Mouse (Mus musculus) G1E (cell line): ENCODE data around the gene Sgo1. TPM values are rescaled to one million over a fixed set of nuclear protein-coding genes. Genes with fewer than 3 reads are reported as not detected.

Experiments
- ATAC-seq: 2 replicates; pipeline ENCODE4 v1.8.0; 2016; ENCODE audit warnings: mild to moderate bottlenecking; ENCODE audit not compliant: insufficient number of reproducible peaks, poor library complexity, low FRiP score, severe bottlenecking; ENCODE audit errors: extremely low read depth
- DNase-seq: peaks from one replicate; pipeline ENCODE4 v3.0.0; 2012; ENCODE audit warnings: low spot score
- H3K27me3 ChIP-seq: 2 replicates; pipeline ENCODE4 v1.6.1; 2012; ENCODE audit warnings: mild to moderate bottlenecking, low read length, inconsistent platforms; ENCODE audit not compliant: insufficient read depth
- H3K36me3 ChIP-seq: replicated peaks from 2 replicates; pipeline ENCODE3; 2012; ENCODE audit warnings: mild to moderate bottlenecking, inconsistent platforms
- H3K4me1 ChIP-seq: 2 replicates; pipeline ENCODE4 v1.6.1; 2012; ENCODE audit warnings: low read depth, low read length, inconsistent platforms, mixed read lengths; ENCODE audit not compliant: insufficient read depth
- H3K4me3 ChIP-seq: 2 replicates; pipeline ENCODE4 v1.5.1; 2012; ENCODE audit warnings: low read depth, mild to moderate bottlenecking, inconsistent platforms, low read length, moderate library complexity, mixed read lengths
- H3K9me3 ChIP-seq: replicated peaks from 2 replicates; pipeline ENCODE4 v1.6.1; 2012; ENCODE audit warnings: inconsistent platforms
- CTCF ChIP-seq: IDR thresholded peaks from 2 replicates; pipeline ENCODE4 v1.5.1; 2012; ENCODE audit warnings: low read depth, low read length, inconsistent platforms, mixed read lengths
- GATA1 ChIP-seq: IDR thresholded peaks from 2 replicates; pipeline ENCODE4 v1.6.1; 2012; ENCODE audit warnings: borderline replicate concordance, low read length, inconsistent platforms, mixed read lengths
- GATA2 ChIP-seq: IDR thresholded peaks from 2 replicates; pipeline ENCODE4 v1.6.1; 2012; ENCODE audit warnings: low read depth, low read length, inconsistent platforms, borderline replicate concordance
- POLR2AphosphoS5 ChIP-seq: IDR thresholded peaks from 2 replicates; pipeline ENCODE4 v1.6.1; 2012; ENCODE audit warnings: low read depth, low read length, inconsistent platforms; ENCODE audit not compliant: insufficient replicate concordance
- TAL1 ChIP-seq: conservative IDR thresholded peaks from 2 replicates; pipeline ENCODE4 v1.6.1; 2012; ENCODE audit warnings: low read depth, low read length, inconsistent platforms, mixed read lengths
- polyA plus RNA-seq: library from polyadenylated mRNA; stranded (reverse); fragments of >175 nt; gene quantifications from 2 replicates; pipeline ENCODE4 v1.2.3, GENCODE M21; 2012
- total RNA-seq, 2 experiments: library from RNA; stranded (forward) in 1 of 2; stranded (reverse) in 1 of 2; fragments of 200-1000 nt in 1 of 2; fragments of >200 nt in 1 of 2; fragmentation: Nextera tagmentation in 1 of 2; gene quantifications; 2 replicates each; pipeline ENCODE4 v1.2.3; 2014 to 2017

Sgo1 gene
- total and polyA plus RNA-seq, 3 experiments = 48.7 to 69.9 (median 52.0) TPM

- Histone ChIP-seq H3K4me1 (peaks cover 20% of the 10 kb centered on the region), H3K36me3 (peaks cover 92% of the 10 kb centered on the region), H3K4me3 (no peak overlapping the region), H3K9me3 (no peaks in the 10 kb centered on the region), H3K27me3 (no peaks in the 10 kb centered on the region)
- DNase-seq (no peak), ATAC-seq (no peak)
- no peak for TF ChIP-seq CTCF
- no peak for TF ChIP-seq GATA1
- TF ChIP-seq GATA2 = no peak
- TF ChIP-seq POLR2AphosphoS5 = no peak
- no peak for TF ChIP-seq TAL1
These were observed 34.5 kb downstream of the Sgo1 start for GRCm38 (mm10) chr17:53654596-53654995.

- Histone ChIP-seq H3K4me1 (peaks cover 9% of the 10 kb centered on the region), H3K27me3 (no peaks in the 10 kb centered on the region), H3K4me3 (no peak overlapping the region), H3K9me3 (no peaks in the 10 kb centered on the region), H3K36me3 (peaks cover 83% of the 10 kb centered on the region)
- ATAC-seq (no peak), DNase-seq (no peak)
- no peak for TF ChIP-seq TAL1
These were observed 38.9 kb downstream of the Sgo1 start for GRCm38 (mm10) chr17:53650251-53650661.

- TF ChIP-seq GATA2 = no peak
- no peak for TF ChIP-seq GATA1
- TF ChIP-seq TAL1 = no peak
- Histone ChIP-seq H3K36me3 (peaks cover 81% of the 10 kb centered on the region), H3K4me3 (no peak overlapping the region), H3K27me3 (no peaks in the 10 kb centered on the region), H3K9me3 (no peaks in the 10 kb centered on the region), H3K4me1 (no peaks in the 10 kb centered on the region)
- DNase-seq (no peak), ATAC-seq (no peak)
These were observed 45.8 kb downstream of the Sgo1 start for GRCm38 (mm10) chr17:53643360-53643759.

- Histone ChIP-seq H3K9me3 (no peaks in the 10 kb centered on the region), H3K27me3 (no peaks in the 10 kb centered on the region), H3K36me3 (peaks cover 59% of the 10 kb centered on the region), H3K4me3 (no peak overlapping the region), H3K4me1 (peaks cover 3% of the 10 kb centered on the region; the same call in 1 of the 2 replicates)
- TF ChIP-seq TAL1 = no peak
- ATAC-seq (no peak), DNase-seq (no peak)
These were observed 57.8 kb downstream of the Sgo1 start for GRCm38 (mm10) chr17:53631344-53631743.

GRCm38 (mm10) chr17:53628131-53628530 is 61.0 kb downstream of the Sgo1 start:
- Histone ChIP-seq H3K4me3 (no peak overlapping the region), H3K27me3 (no peaks in the 10 kb centered on the region), H3K36me3 (peaks cover 62% of the 10 kb centered on the region), H3K4me1 (peaks cover 16% of the 10 kb centered on the region), H3K9me3 (no peaks in the 10 kb centered on the region)
- TF ChIP-seq GATA2 (no peak), CTCF (no peak), GATA1 (no peak)
- DNase-seq (no peak), ATAC-seq (no peak)

- TF ChIP-seq GATA2 (no peak), CTCF (no peak), TAL1 (no peak), POLR2AphosphoS5 (no peak)
- DNase-seq = no peak
- peaks cover 22% of the 10 kb centered on the region for H3K4me1 ChIP-seq
These were observed 61.6 kb downstream of the Sgo1 start for GRCm38 (mm10) chr17:53627497-53627896.

DNA sequence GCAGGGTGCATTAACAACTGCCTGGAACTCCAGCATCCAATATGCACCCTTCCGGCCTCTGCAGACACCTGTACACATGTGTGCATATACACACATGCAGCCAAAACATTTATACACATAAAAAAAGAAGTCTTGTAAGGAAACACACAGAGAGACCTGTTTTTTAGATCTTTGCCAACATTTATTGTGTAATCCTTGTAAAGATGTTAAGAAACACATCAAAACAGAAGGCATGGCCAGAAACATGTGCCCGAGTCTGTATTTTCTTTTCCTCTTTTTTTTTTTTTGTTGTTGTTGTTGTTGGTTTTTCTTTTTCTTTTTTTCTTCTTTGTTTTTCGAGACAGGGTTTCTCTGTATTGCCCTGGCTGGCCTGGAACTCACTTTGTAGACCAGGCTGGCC is 63.0 kb downstream of the Sgo1 start:
- Histone ChIP-seq H3K4me3 (no peak overlapping the region), H3K36me3 (peaks cover 51% of the 10 kb centered on the region), H3K4me1 (peaks cover 32% of the 10 kb centered on the region), H3K27me3 (no peaks in the 10 kb centered on the region), H3K9me3 (no peaks in the 10 kb centered on the region)
- ATAC-seq (no peak), DNase-seq (no peak)
- TF ChIP-seq CTCF = no peak
- no peak for TF ChIP-seq POLR2AphosphoS5
- no peak for TF ChIP-seq GATA1
- TF ChIP-seq GATA2 = no peak

More at GRCm38 (mm10) chr17:53627497-53627896, 61.6 kb downstream of the Sgo1 start:
- no peak for ATAC-seq
- no peak overlapping the region for H3K4me3 ChIP-seq
- H3K9me3 ChIP-seq = no peaks in the 10 kb centered on the region
- peaks cover 58% of the 10 kb centered on the region for H3K36me3 ChIP-seq
- no peaks in the 10 kb centered on the region for H3K27me3 ChIP-seq

Other genes starting within 250 kb of the Sgo1 start
- gene Efhb, start 226.0 kb downstream of the Sgo1 start, total RNA-seq (2014; fragmentation: Nextera tagmentation) = not detected in 2 replicates
- gene Efhb, start 226.0 kb downstream of the Sgo1 start, total RNA-seq (2017) = 0.11 and 0.12 TPM in 2 replicates
- gene Efhb, start 226.0 kb downstream of the Sgo1 start, polyA plus RNA-seq = not detected in 2 replicates
- gene Rab5a, start 210.1 kb downstream of the Sgo1 start, total RNA-seq (2014; fragmentation: Nextera tagmentation) = 48.0 and 56.1 TPM in 2 replicates
- gene Rab5a, start 210.1 kb downstream of the Sgo1 start, total RNA-seq (2017) = 77.4 and 80.5 TPM in 2 replicates
- gene Rab5a, start 210.1 kb downstream of the Sgo1 start, polyA plus RNA-seq = 10.6 and 12.0 TPM in 2 replicates
- not detected in 2 replicates for gene Pp2d1, start 149.9 kb downstream of the Sgo1 start, total RNA-seq (2014; fragmentation: Nextera tagmentation)
- 0.06 and 0.11 TPM in 2 replicates for gene Pp2d1, start 149.9 kb downstream of the Sgo1 start, total RNA-seq (2017)
- not detected in 2 replicates for gene Pp2d1, start 149.9 kb downstream of the Sgo1 start, polyA plus RNA-seq
- gene Kat2b, start 122.5 kb downstream of the Sgo1 start, total RNA-seq (2014; fragmentation: Nextera tagmentation) = 27.1 and 27.7 TPM in 2 replicates
- 34.7 and 52.2 TPM in 2 replicates for gene Kat2b, start 122.5 kb downstream of the Sgo1 start, total RNA-seq (2017)
- 2.1 and 2.4 TPM in 2 replicates for gene Kat2b, start 122.5 kb downstream of the Sgo1 start, polyA plus RNA-seq
- gene Sult1c2, start 157.0 kb upstream of the Sgo1 start, total RNA-seq (2014; fragmentation: Nextera tagmentation) = not detected in 2 replicates
- gene Sult1c2, start 157.0 kb upstream of the Sgo1 start, total RNA-seq (2017) = 0.11 TPM in 1 of 2 replicates, not detected in the other
- not detected in 2 replicates for gene Sult1c2, start 157.0 kb upstream of the Sgo1 start, polyA plus RNA-seq